Mouse (Mus musculus): ENCODE data around the gene Igfbp2. TPM values are rescaled to one million over a fixed set of nuclear protein-coding genes. Genes with fewer than 3 reads are reported as not detected.

The Igfbp2 gene
- polyA plus RNA-seq, 1 experiment, result 222 TPM

GRCm38 (mm10) chr1:72856209-72856909, 32.1 kb downstream of the Igfbp2 start:
- Histone ChIP-seq H3K4me3 (ENCODE audit: insufficient read depth, poor library complexity, severe bottlenecking) (no peak overlapping the region), H3K36me3 (ENCODE audit: control insufficient read depth, insufficient read depth) (no peaks in the 10 kb centered on the region), H3K79me3 (ENCODE audit: low read depth) (no peaks in the 10 kb centered on the region), H3K27me3 (ENCODE audit: control insufficient read depth, insufficient read depth, insufficient read length) (no peaks in the 10 kb centered on the region), H3ac (ENCODE audit: control insufficient read depth, insufficient read length, low read depth) (no peak overlapping the region), H3K79me2 (ENCODE audit: control insufficient read depth, insufficient read depth) (no peaks in the 10 kb centered on the region)
- TF ChIP-seq FOSL1 (IDR thresholded peaks at IDR 0.05; ENCODE audit: insufficient read depth, low read length, poor library complexity, severe bottlenecking), result no peak
- no peak for TF ChIP-seq MYOD1 (IDR thresholded peaks at IDR 0.05; ENCODE audit: control insufficient read depth, insufficient read length, low read depth)
- TF ChIP-seq MYOG (IDR thresholded peaks at IDR 0.05; ENCODE audit: control insufficient read depth, extremely low read depth, insufficient read length), result no peak
- TF ChIP-seq MAX (IDR thresholded peaks at IDR 0.05), result no peak
- TF ChIP-seq USF1 (IDR thresholded peaks at IDR 0.05; ENCODE audit: low read depth), result no peak

DNA sequence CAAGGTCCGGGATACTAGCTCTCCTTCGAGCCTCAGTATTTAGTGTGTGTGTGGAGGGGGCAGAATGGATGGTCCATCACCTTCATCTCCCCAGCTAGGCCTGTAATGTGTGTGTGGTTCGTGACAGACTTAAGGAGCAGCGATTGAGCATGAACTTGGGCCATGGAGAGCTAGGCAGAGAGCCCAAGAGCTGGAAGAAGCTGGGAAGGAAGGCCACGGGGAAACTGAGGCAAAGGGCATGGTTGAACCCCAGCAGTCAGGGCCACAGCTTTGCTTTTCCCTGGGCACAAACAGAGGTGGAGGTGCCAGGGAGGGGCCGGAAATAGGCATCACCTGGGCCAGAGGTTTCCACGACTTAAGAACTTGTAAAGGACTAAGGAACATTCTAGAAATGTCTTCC, 32.8 kb downstream of the Igfbp2 start:
- no peak overlapping the region for H3ac ChIP-seq (ENCODE audit: control insufficient read depth, insufficient read length, low read depth)
- no peak for TF ChIP-seq MYOG (IDR thresholded peaks at IDR 0.05; ENCODE audit: control insufficient read depth, extremely low read depth, insufficient read length)
- no peaks in the 10 kb centered on the region for H3K36me3 ChIP-seq (ENCODE audit: control insufficient read depth, insufficient read depth)
- H3K79me2 ChIP-seq (ENCODE audit: control insufficient read depth, insufficient read depth), result no peaks in the 10 kb centered on the region
- no peaks in the 10 kb centered on the region for H3K79me3 ChIP-seq (ENCODE audit: low read depth)
- H3K4me3 ChIP-seq (ENCODE audit: insufficient read depth, poor library complexity, severe bottlenecking), result no peak overlapping the region
- H3K27me3 ChIP-seq (ENCODE audit: control insufficient read depth, insufficient read depth, insufficient read length), result no peaks in the 10 kb centered on the region

GRCm38 (mm10) chr1:72857631-72858030, 33.3 kb downstream of the Igfbp2 start:
- Histone ChIP-seq H3K4me3 (ENCODE audit: insufficient read depth, poor library complexity, severe bottlenecking) (no peak overlapping the region), H3K27me3 (ENCODE audit: control insufficient read depth, insufficient read depth, insufficient read length) (no peaks in the 10 kb centered on the region), H3K79me2 (ENCODE audit: control insufficient read depth, insufficient read depth) (no peaks in the 10 kb centered on the region), H3K79me3 (ENCODE audit: low read depth) (no peaks in the 10 kb centered on the region), H3ac (ENCODE audit: control insufficient read depth, insufficient read length, low read depth) (no peak overlapping the region), H3K36me3 (ENCODE audit: control insufficient read depth, insufficient read depth) (no peaks in the 10 kb centered on the region)
- TF ChIP-seq FOSL1 (IDR thresholded peaks at IDR 0.05; ENCODE audit: insufficient read depth, low read length, poor library complexity, severe bottlenecking), result no peak
- TF ChIP-seq USF1 (IDR thresholded peaks at IDR 0.05; ENCODE audit: low read depth), result no peak
- TF ChIP-seq CTCF (IDR thresholded peaks at IDR 0.05; ENCODE audit: control insufficient read depth, insufficient read depth, insufficient read length), result no peak
- no peak for TF ChIP-seq CEBPB (IDR thresholded peaks at IDR 0.05; ENCODE audit: low read depth)
- TF ChIP-seq MYOG (IDR thresholded peaks at IDR 0.05; ENCODE audit: control insufficient read depth, extremely low read depth, insufficient read length), result no peak
- TF ChIP-seq MAX (IDR thresholded peaks at IDR 0.05), result no peak
- no peak for TF ChIP-seq MYOD1 (IDR thresholded peaks at IDR 0.05; ENCODE audit: control insufficient read depth, insufficient read length, low read depth)

DNA sequence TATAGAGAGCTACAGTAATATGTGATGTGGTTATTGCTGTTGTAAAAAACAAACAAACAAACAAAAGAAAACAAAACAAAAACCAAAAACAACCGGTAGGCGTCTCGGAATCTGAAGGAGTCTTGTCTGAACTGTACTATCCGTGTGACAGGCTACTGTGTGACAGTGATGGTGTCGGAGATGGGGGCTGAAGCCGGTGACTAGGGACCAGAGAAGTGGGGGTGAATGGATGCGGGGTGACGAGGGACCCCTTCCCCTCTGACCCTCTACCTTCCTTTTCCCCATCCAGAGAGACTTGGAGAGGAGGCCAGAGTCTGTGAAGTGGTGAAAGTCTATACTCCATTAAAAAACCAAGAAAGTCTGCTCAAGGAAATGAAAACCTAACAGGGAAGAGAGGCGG, 34.0 kb downstream of the Igfbp2 start:
- Histone ChIP-seq H3K27me3 (ENCODE audit: control insufficient read depth, insufficient read depth, insufficient read length) (no peaks in the 10 kb centered on the region), H3K36me3 (ENCODE audit: control insufficient read depth, insufficient read depth) (no peaks in the 10 kb centered on the region), H3K79me3 (ENCODE audit: low read depth) (no peaks in the 10 kb centered on the region), H3K4me3 (ENCODE audit: insufficient read depth, poor library complexity, severe bottlenecking) (no peak overlapping the region), H3K79me2 (ENCODE audit: control insufficient read depth, insufficient read depth) (no peaks in the 10 kb centered on the region), H3ac (ENCODE audit: control insufficient read depth, insufficient read length, low read depth) (no peak overlapping the region)
- TF ChIP-seq MYOD1 (IDR thresholded peaks at IDR 0.05; ENCODE audit: control insufficient read depth, insufficient read length, low read depth) (no peak), MYOG (IDR thresholded peaks at IDR 0.05; ENCODE audit: control insufficient read depth, extremely low read depth, insufficient read length) (no peak), CEBPB (IDR thresholded peaks at IDR 0.05; ENCODE audit: low read depth) (no peak), FOSL1 (IDR thresholded peaks at IDR 0.05; ENCODE audit: insufficient read depth, low read length, poor library complexity, severe bottlenecking) (no peak), CTCF (IDR thresholded peaks at IDR 0.05; ENCODE audit: control insufficient read depth, insufficient read depth, insufficient read length) (no peak), MAX (IDR thresholded peaks at IDR 0.05) (no peak), USF1 (IDR thresholded peaks at IDR 0.05; ENCODE audit: low read depth) (no peak)

DNA sequence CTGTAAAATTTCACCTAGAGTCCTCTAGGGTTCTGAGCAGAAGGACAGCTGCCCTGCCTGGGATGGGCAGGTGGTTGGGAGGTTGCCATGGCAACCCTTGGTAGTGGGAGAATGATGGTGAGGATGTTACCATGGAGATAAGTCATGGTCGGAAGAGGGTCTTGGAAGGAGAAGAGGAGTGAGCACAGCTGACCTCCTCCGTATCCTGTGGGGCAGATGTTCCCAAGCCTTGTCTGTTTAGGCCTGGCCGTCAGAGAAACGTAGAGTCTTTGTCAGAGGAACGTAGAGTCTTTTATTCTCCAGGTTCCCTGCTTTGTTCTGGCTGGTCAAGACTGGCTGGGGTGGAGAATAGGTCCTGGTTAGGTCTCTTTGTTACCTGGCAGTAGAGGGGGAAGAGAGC, 34.6 kb downstream of the Igfbp2 start:
- no peaks in the 10 kb centered on the region for H3K36me3 ChIP-seq (ENCODE audit: control insufficient read depth, insufficient read depth)
- H3ac ChIP-seq (ENCODE audit: control insufficient read depth, insufficient read length, low read depth), result no peak overlapping the region
- H3K27me3 ChIP-seq (ENCODE audit: control insufficient read depth, insufficient read depth, insufficient read length), result no peaks in the 10 kb centered on the region
- H3K79me3 ChIP-seq (ENCODE audit: low read depth), result no peaks in the 10 kb centered on the region
- H3K4me3 ChIP-seq (ENCODE audit: insufficient read depth, poor library complexity, severe bottlenecking), result no peak overlapping the region
- no peaks in the 10 kb centered on the region for H3K79me2 ChIP-seq (ENCODE audit: control insufficient read depth, insufficient read depth)
- no peak for TF ChIP-seq CEBPB (IDR thresholded peaks at IDR 0.05; ENCODE audit: low read depth)

DNA sequence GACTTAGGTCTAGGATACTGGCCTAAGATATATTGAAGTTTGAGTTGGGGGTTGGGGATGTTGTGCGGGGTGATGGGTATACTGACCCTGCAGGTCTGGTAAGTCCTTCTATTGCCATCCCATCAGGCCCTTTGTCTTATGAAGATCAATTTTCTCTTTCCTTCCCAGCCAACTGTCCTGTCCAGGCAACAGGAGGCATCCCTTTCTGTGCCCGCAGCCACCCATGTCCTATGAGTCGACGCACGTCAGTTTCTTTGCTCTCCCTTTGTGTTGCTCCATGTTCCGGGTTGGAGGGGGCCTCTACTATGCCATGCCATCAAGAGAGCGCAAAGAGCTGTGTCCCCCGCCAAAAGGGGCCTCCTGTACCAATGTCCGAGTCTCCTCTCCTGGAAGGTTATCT, 35.7 kb downstream of the Igfbp2 start:
- Histone ChIP-seq H3K79me2 (ENCODE audit: control insufficient read depth, insufficient read depth) (no peaks in the 10 kb centered on the region), H3K4me3 (ENCODE audit: insufficient read depth, poor library complexity, severe bottlenecking) (no peak overlapping the region), H3K36me3 (ENCODE audit: control insufficient read depth, insufficient read depth) (no peaks in the 10 kb centered on the region), H3K27me3 (ENCODE audit: control insufficient read depth, insufficient read depth, insufficient read length) (no peaks in the 10 kb centered on the region), H3ac (ENCODE audit: control insufficient read depth, insufficient read length, low read depth) (no peak overlapping the region), H3K79me3 (ENCODE audit: low read depth) (no peaks in the 10 kb centered on the region)
- TF ChIP-seq MAX (IDR thresholded peaks at IDR 0.05) (no peak), MYOG (IDR thresholded peaks at IDR 0.05; ENCODE audit: control insufficient read depth, extremely low read depth, insufficient read length) (no peak), CTCF (IDR thresholded peaks at IDR 0.05; ENCODE audit: control insufficient read depth, insufficient read depth, insufficient read length) (no peak), MYOD1 (IDR thresholded peaks at IDR 0.05; ENCODE audit: control insufficient read depth, insufficient read length, low read depth) (no peak)

Measured in C2C12 (cell line).